Mouse (Mus musculus) WW6 (cell line): Measurements from ENCODE around the gene Car5a.

Source experiments
- DNase-seq: peaks from one replicate; pipeline ENCODE4 v3.0.0-alpha.2; 2013; ENCODE audit warnings: low read depth, low spot score

Gene Car5a

DNA sequence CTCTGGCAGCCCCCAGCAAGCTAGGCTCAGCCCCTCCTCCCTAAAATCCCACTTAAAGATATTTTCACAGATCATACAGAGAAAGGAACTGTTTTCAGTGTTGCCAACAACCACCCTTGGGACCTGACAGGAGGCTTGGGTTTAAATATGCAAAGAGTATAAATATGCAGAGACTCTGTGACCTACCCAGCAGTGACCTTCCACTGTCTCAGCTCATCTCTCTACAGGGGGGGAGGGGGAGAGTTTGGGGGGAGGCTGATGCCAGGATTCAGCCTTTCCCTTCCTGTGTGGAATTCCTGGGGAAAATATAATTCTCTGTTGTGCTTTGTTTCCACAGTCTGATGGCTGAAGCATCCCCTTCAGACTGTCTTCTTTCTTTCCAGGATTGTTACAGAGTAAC, 9.8 kb downstream of the Car5a start:
- no peak for DNase-seq

DNA sequence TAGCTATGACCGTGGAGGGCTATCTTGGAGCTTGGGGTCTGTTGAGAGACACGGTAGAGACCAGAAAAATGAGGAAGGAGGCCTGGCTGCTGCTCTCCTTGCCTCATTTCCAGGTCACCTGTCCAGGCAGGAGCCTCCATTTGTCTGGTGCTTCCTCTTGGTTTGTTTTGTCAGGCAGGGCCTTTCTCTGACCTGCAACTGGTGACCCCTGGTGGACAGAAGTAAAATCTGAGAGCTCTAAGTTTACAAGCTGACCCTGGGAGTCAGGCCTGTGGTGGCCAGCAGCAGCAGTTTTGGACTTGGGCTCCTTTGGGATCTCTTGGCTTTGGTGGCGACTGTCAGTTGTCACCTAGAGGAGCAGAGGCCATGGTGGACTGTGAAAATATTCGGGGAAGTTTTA, 10.2 kb downstream of the Car5a start:
- no peak for DNase-seq

GRCm38 (mm10) chr8:121932668-121933520, 11.8 kb downstream of the Car5a start:
- DNase-seq: no peak

DNA sequence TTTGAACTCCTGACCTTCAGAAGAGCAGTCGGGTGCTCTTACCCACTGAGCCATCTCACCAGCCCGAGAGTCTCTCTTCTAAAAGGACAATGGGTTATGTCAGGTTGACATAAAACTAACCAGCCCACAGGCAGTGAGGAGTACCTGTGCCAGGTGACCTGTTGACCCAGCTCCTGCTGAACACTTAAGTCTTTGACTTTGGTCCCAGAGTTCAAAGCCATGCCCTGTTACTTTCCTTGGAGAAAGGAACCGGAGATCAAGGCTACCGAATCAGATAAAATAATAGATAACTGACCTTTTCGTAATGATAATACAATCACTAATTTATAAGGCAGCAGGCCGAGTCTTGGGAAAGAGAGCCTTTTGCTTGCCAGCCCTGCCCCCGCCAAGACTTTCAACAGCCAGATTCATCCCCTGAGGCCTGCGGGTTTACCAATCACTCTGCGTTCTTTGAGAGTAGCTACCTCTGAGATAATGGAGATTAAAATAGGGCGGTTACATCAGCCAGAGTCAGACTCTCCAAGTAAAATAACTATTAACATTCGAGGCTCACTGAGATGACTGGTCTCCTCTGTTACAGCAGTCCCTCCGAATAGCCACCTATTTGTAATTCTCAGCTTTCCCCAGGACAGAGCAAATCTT, 12.6 kb downstream of the Car5a start:
- no peak for DNase-seq

- no peak for DNase-seq
Measured at GRCm38 (mm10) chr8:121931571-121931970, 13.1 kb downstream of the Car5a start.

- DNase-seq: no peak
Measured at GRCm38 (mm10) chr8:121930047-121930446, 14.7 kb downstream of the Car5a start.

- DNase-seq: no peak
Measured at GRCm38 (mm10) chr8:121927316-121927715, 17.4 kb downstream of the Car5a start.

DNA sequence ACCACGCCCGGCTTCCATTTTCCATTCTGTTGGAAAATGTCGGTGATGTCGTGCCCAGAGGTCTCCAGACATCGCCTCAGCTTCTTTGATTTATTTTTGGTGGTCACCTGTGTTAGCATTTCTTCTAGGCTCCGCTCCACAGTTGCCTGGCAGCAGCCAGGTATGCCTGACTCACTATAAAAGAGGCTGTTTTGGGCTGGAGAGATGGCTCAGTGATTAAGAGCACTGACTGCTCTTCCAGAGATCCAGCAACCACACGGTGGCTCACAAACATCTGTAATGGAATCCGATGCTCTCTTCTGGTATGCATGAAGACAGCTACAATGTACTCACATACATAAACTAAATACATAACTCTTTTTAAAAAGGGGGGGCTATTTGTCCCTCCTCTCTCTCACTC, 18.4 kb downstream of the Car5a start:
- DNase-seq: no peak

- DNase-seq: peak; percentile 86
Measured at GRCm38 (mm10) chr8:121925624-121926023, 19.1 kb downstream of the Car5a start.

DNA sequence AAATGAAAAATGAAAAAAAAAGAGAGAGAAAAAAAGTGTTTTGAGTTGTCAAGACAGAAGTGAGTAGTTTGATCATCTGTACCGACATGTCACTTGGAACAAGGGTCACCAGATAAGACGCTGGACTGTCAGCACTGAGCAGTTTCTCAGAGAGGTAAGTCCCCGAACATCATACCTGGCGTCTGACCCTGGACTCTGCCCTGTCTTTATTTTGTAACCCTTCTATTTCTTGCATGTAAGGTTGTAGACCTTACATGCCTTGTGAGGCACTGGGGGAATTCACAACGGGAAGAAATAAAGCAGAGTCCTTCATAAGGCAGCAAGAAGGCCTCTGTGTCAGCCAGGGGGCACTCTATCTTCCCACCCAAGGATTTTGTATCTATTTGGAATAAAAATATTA, 20.0 kb downstream of the Car5a start:
- DNase-seq: no peak

GRCm38 (mm10) chr8:121922101-121922500, 22.6 kb downstream of the Car5a start:
- no peak for DNase-seq

GRCm38 (mm10) chr8:121921582-121921981, 23.1 kb downstream of the Car5a start:
- no peak for DNase-seq

DNA sequence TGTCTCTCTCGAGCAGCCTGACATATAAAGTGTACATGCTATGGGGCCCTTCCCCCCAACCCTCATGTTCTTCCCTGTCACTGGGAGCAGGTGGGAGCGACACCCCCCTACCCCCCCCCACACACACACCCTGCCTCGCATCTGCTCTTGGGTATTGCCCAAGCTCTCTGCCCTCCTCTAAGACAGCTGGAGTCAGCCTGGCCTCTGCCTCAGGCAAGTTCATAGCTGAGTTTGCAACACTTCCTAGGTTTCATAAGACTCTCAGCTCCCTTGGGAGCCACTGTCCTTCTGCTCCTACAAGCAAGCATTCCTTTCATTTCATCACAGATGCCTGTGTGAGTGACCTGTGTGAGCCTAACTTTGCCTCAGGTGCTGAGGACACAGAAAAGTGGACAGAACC, 25.0 kb downstream of the Car5a start:
- no peak for DNase-seq

DNA sequence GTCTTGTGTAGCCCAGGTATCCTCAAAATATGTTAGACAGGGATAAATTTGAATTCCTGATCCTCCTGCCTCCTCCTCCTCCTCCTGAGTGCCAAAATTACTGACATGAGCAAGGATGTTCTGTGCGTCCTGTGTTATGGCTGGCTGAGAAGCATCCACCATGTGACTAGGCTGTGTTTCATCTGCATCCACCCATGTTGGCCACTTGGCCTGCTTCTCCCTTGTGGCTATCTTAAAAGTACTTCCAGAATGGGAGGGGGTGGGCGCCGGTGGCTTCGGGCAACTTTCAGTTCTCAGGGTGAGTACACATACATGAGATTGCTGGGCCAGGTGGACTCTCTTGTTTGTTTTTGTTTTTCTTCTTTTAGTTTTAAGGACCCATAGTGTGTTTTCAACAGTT, 25.5 kb downstream of the Car5a start:
- no peak for DNase-seq

GRCm38 (mm10) chr8:121913378-121913777, 31.3 kb downstream of the Car5a start:
- DNase-seq: no peak

- no peak for DNase-seq
Measured at GRCm38 (mm10) chr8:121912831-121913230, 31.9 kb downstream of the Car5a start.

GRCm38 (mm10) chr8:121911987-121912386, 32.7 kb downstream of the Car5a start:
- DNase-seq: no peak

DNA sequence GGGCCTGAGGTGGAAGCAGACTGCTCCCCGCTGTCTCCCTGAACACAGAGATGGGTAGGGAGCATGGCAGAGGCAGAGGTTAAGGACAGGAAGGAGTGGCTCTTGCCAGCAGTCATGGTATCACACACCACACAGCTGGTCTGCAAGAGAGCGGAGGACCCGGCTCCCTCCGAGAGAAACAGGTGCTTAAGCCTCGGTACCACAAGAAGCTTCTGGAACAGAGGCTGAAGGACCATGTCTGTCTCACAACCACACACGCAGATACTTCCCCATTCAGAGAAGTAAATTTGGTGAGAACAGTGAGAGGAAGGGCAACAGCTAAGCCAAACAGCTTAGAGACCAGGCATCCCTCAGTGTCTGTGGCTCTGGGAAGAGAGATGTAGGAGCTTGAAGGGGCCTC, 33.3 kb downstream of the Car5a start:
- no peak for DNase-seq

GRCm38 (mm10) chr8:121909663-121910062, 35.0 kb downstream of the Car5a start:
- DNase-seq: no peak

DNA sequence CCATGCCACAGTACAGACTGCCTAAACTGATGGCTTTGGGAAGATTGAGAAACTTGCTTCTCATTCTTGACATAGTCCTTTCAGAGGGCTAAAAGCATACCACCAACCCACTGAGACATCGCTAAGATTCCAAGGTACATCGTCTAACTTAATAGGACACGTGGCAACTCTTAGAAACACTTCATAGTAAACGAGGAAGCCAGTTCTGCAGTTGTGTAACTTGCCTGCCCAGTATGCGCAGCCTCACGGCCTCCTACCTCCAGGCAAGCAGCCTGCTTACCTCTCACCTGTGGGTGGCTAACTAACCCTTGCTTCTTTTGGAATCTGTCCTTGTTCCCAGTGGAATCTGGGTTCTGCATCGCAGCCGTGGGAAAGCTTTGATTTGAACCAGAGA, 35.6 kb downstream of the Car5a start:
- no peak for DNase-seq

DNA sequence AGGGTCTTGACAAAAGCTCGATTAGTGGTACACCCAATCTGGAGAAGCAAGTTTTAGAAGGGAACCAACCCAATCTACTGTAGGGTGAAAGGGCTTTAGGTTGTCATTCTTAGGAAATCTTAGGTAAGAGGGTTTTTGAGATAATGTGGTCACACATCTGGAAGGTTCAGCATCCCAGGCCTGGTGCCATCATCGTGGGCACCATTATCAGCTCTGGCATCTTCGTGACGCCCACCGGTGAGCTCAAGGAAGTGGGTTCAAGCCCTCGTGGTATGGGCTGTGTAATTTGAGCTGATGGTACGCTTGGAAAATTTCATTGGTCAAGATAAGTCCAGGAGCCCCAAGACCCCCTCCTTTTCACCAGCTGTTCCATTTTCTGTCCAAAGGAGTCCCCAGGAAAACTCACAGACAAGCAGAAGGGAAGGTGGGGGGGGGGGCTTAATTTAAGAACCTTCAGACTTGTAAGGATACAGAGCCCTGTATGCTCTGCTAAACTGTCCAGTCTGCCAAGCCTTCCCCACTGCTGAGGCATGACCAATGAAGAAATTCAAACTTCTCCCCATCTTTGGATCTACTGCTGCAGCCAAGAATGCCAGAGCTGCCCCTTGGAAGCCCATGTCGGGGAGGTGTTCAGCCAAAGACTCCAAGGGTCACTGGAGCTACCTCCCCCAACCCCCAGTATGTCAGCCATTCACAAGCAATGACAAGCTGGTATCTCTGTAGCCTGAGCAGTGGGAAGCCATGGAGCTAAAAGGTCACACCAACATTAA, 36.1 kb downstream of the Car5a start:
- no peak for DNase-seq

DNA sequence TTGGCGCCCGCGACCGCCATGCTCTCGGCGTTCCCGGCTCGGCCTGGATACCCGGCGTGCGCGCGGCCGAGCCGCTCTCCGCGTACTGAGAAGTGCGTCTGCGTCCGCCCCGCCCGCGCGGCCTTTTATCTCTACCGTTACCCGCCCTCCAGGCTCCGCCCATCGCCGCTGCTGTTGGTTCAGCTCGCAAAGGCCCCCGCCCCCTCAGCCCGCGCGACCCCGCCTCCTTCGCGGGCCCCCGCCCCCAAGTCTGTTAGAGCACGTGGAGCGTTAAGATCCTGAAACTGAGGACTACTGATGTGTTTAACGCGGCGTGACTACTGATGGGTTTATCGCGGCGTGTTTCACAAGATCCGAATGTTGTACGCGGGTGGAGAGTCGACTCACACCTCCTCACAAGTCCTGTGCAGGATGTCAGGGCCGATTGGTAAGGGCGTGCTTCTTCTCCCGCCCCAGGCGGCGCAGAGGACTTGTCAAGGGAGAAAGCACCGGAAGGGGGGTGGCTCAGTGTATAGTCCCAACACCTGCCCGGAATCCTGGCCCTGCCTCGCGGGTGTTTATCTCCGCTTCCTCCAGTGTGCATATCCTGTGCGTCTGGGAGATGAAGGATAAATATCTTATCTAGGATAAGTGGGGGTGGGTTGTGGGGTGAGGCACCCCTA, 37.0 kb downstream of the Car5a start, which contains the start of gene Slc7a5:
Gene Slc7a5, minus strand, starts transcription at position 108 of the 662 bp plus-strand sequence.
- DNase-seq: peak; percentile 96
